Mouse (Mus musculus) MN1 (cell line): ENCODE results near the gene Arfgef2.

ENCODE experiments used
- DNase-seq: peaks from one replicate; pipeline ENCODE4 v3.0.0-alpha.2; 2016; ENCODE audit warnings: low spot score

The Arfgef2 gene

DNA sequence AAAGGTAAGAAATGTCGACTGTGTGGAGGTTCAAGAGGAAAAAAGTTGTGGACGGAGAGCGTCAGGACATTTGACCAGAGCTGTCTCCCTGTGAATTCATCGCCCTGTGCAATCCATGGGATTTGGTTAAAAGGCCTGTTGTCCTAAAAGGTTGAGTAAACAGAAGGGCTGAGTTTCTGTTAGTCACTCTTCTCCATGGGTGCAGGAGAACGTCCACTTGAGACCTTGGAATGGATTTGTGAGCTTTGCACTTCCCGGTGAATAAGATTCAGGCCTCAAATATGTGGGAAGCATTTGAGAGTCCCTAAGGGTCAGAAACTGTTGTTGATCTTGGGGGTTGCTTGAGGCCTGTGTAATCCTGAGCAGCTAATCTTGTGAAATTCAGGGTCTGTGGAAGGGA lies 1.4 kb downstream of the Arfgef2 start:
- DNase-seq, result no peak

DNA sequence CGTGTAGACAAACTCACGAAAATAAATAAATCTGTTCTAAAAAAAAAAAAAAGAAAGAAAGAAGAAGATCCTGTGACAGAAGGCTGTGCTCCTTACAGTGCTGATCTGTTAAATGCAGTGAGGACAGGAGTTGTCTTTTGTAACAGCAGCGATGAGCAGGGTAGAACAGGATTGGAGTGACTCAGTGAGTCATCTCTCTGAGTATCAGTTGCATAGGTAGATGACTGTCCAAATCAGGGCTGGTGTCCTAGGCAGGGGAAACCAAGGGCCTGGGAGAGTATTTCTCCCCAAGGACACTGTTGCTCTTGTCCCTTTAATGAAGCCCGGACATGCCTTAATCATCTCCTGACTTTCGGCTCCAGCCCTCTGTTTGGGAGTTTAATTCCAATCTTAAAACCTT lies 4.1 kb downstream of the Arfgef2 start:
- DNase-seq, result peak; percentile 18

DNA sequence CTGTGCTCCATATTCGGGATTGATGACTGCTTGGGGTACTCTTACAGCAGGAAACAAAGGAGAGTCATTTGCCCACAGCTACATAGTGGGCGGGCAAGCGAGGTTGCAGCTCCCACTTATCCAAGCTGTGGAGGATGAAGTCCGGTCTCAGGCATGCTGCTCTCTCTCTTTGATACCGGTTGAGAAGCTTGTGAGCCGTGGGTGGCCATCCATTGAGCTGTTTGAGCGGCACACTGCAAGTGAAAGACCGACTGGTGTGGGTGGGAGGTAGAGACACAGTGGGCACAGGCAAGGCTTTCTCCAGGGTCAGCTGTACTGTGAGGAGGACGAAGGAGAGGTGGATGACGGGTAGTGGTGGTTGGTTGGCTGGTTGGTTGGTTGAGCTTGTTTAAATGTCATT lies 5.4 kb downstream of the Arfgef2 start:
- DNase-seq, result no peak

- no peak for DNase-seq
Measured at GRCm38 (mm10) chr2:166818463-166819143, 13.2 kb downstream of the Arfgef2 start.

GRCm38 (mm10) chr2:166819849-166820248 lies 14.5 kb downstream of the Arfgef2 start:
- no peak for DNase-seq

DNA sequence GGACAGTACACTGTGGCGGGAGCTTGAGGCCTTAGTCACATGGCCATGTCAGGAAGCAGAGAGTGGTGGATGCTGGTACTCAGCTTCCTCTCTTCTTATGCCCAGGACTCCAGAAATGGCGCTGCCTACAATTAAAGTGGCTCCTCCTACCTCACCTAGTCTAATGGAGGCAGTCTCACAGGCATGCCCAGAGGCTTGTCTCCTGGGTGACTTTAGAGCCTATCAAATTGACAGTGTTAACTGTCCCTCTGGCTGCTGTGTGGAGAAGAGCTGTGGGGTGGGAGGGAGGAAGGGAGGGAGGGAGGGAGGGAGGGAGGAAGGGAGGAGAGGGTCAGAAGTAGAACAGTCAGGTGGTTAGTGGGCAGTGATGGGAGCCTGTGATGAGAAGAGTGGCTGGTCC lies 15.5 kb downstream of the Arfgef2 start:
- DNase-seq, result no peak

- DNase-seq, result no peak
Measured at GRCm38 (mm10) chr2:166821406-166821805, 16.0 kb downstream of the Arfgef2 start.

- DNase-seq, result no peak
Measured at GRCm38 (mm10) chr2:166822119-166822826, 16.9 kb downstream of the Arfgef2 start.

DNA sequence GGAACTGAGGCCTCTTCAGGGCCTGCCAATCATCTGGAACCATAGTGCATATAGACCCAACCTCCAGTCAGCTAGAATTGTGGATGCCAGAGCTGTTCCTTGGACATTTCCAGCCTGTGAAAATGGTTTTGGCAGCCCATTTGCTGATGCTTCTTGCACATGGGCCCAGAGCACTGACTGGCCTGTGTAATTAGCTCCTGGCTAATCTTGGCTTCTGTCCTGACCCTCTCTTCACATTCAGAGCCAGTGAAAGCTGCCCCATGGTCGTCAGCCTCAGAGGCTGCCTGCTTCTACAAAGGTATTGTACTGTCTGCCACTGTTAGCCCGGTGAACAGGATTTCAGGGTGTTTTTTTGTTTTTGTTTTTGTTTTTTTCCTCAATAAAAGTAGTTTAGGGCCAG lies 17.5 kb downstream of the Arfgef2 start:
- DNase-seq, result no peak

DNA sequence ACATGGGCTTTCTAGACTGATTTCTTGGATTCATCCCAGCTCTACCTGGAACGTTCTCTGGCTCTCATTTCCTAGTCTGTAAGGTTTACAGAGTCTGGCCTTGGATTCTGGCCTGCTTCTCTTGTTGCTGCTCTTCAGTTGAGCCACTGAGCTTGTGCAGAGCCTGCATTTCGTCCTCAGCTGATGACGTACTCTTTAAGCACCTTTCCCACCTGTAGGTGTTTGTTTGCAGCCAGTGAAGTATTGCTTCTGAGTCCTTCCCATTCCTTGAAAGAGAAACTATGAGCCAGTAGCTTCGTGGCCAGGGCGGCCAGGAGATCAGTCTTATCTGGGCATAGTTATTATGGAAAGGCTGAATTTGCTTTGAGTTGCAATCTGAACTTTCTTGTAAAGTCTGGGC lies 19.0 kb downstream of the Arfgef2 start:
- no peak for DNase-seq

GRCm38 (mm10) chr2:166824998-166825397 lies 19.6 kb downstream of the Arfgef2 start:
- no peak for DNase-seq

DNA sequence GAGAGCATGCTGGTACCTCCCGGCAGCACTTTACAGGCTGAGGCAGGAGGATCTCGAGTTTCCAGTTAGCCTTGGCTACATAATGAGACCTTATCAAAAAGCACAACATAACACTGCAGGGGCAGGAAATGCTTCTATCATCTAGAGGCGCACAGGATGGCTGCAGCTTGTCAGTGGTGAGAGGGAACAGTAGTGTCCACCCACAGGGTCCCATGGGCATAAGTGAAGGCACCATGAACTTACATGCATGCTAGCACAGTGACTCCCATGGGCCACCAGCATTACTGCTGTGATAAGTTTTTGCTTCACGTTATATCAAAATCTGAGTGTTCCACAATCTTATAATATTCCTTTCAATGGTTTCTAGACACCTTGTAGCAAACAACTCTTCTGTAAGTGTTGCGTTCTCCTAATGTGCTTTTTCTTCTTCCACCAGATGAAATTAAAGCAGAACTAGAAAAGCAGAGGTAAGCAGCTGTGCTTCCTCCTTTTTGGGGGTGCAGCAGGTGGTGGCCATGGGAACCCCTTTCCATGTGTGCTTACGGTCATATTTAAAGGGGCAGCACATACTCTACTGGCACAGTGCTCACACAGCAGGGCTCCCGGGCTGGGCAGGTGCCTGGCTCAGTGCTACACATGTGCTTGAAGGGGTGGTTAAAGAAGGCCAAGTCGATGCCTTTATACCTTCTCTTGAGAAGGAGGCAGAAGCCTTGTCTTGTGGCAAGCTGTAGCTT lies 21.3 kb downstream of the Arfgef2 start:
- DNase-seq, result no peak

- no peak for DNase-seq
Measured at GRCm38 (mm10) chr2:166828306-166828705, 22.9 kb downstream of the Arfgef2 start.

GRCm38 (mm10) chr2:166830350-166830749 lies 25.0 kb downstream of the Arfgef2 start:
- DNase-seq, result no peak

DNA sequence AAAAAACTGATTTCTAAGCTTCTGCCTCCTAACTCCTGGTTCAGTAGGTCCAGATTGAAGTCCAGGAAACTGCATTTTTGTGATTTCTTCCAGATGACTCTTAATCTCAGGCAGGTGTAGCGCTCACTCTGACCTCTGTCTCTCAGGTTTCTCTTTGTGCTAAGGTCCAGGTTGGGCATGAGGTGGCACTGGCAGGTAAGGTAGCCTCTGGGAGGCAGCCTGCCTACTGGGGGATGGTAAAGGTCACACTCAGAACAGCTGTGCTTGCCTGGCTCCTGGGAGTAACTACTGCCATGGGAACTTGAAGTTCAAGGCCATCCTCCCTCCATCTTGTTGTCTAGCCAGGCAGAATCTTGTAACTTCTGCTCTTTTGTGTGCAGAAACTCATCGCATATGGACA lies 28.7 kb downstream of the Arfgef2 start:
- no peak for DNase-seq

- DNase-seq, result no peak
Measured at GRCm38 (mm10) chr2:166834796-166835195, 29.4 kb downstream of the Arfgef2 start.

- DNase-seq, result no peak
Measured at GRCm38 (mm10) chr2:166835581-166835980, 30.2 kb downstream of the Arfgef2 start.

GRCm38 (mm10) chr2:166841813-166842212 lies 36.4 kb downstream of the Arfgef2 start:
- no peak for DNase-seq

DNA sequence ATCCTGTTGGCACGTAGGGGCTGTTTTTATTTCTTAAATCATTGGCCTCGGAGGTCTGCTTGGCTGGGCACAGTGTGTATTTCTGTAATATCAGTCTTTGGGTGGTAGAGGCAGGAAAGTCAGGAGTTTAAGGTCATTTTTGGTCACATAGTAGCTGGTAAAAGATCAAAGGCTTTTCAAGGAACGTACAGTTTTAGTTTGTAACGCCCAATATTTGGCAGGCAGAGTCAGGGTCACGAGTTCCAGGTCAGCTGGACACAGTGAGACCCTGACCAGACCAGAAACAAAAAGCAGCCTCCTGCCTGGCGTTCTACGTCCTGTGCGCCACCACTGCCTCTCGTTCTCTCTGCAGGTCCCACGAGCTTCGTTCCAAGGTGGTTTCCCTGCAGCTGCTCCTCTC lies 45.3 kb downstream of the Arfgef2 start:
- no peak for DNase-seq

DNA sequence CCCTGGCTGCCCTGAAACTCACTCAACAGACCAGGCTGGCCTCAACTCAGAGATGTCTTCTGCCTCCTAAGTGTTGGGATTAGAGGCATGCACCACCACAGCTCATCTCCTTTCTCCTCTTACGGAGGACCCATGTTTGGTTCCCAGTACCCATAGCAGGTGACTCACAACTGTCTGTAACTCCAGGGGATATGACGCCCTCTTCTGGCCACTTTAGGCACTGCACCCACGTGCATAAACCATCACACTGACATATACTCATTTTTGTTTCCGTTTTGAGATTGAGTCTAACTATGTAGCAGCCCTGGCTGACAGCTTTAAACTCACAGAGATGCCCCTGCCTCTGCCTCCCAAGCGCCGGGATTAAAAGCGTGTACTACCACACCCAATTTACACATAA lies 46.9 kb downstream of the Arfgef2 start:
- DNase-seq, result no peak

DNA sequence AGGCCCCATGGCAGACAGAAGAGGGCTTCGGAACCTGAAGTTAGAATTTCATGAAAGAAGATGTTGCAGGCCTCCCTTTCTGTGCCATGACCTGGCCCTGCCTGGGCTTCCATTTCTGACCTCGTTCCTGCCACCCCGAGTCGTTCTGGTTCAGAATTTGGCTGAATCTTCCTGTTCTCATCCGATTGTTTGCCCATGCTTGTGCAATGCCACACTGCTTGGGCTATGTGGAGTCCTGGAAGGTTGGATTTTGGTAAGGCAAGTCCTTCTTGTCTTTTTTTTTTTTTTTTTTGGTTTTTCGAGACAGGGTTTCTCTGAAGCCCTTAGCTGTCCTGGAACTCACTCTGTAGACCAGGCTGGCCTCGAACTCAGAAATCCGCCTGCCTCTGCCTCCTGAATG lies 50.4 kb downstream of the Arfgef2 start:
- no peak for DNase-seq

DNA sequence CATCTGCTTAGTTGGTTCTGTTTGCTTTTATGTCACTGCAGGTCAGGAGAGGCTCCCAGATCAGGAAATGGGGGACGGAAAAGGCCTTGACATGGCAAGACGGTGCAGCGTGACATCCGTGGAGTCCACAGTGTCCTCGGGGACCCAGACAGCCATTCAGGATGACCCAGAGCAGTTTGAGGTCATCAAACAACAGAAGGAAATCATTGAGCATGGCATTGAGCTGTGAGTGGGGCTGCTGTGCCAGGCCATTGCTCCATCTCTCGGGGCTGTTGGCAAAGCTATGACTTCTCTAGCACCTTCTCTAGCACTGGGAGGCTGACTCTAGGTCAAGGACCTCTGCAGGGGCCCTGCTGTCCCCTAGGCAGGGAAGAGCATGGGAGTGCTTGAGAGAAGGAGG lies 51.0 kb downstream of the Arfgef2 start:
- DNase-seq, result no peak

DNA sequence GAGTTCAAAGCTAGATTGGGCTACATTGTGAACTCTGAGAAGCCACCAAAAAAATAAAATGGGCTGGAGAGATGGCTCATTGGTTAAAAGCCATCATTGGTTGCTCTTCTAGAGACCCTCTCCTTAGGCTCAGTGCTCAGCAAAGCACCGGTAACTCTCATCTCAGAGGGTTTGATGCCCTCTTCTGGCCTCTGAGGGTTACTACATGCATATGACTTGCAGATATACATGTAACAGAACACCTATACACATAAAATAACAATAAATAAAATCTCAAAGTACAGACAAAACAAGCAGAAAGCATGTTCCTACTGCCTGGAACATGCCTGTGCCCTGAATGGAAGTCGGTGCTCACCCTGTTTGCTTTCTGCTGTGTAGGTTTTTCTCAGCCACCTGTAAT lies 51.7 kb downstream of the Arfgef2 start:
- DNase-seq, result no peak
